Mouse (Mus musculus): Measurements from ENCODE around the gene Zyg11b.
A peak's percentile ranks its signal among the peaks of the same experiment; 100 is the strongest.

DNA sequence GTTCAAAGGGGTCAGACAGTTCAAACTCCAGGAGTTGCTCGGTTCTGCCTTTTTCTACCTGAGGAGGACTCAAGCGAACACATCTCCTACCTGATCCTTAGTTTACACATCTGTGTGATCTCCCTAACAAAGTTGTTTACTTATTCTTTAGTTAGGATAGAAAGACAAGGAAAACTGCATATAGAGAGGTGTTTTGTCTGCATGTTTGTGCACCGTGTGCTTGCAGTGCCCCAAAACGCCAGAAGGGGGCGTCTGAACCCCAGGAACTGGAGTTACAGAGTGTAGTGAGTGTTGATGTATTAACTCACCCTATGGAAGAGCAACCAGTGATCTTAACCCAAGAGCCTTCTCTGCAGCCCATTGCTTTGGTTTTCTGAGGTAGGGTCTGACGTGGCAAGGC is 18.9 kb upstream of the Zyg11b start:
- TF ChIP-seq CTCF (IDR thresholded peaks at IDR 0.05; ENCODE audit: low read depth) (0 out of 2 replicates have a peak, but pooled peaks have one; percentile 28), EP300 (IDR thresholded peaks at IDR 0.05; ENCODE audit: low read depth) (no peak)

All from heart, postnatal 0 days (tissue).